In genomic region chr5:148935871-148936270, GRCm38 (mm10) we compare ENCODE assay signal across 24 mouse cellular contexts. TPM values are rescaled to one million over a fixed set of nuclear protein-coding genes. Genes with fewer than 3 reads are reported as not detected.
DNase-seq lines count a peak whose midpoint lies in the region; ATAC-seq and TF ChIP-seq lines count a peak whose summit lies in the region.
"Had no signal": no experiment of that assay in that cellular context is flagged by ENCODE, and none has a peak within 500 bp of the region (broad histone marks: within the 10 kb centered on the region; RNA-seq: fewer than 3 reads in every experiment).

No protein-coding gene starts in this region.

- H3K4me2 ChIP-seq in heart, embryonic 12.5 days, result no peak overlapping the region
- no peak overlapping the region for H3K4me2 ChIP-seq in midbrain, embryonic 14.5 days (ENCODE audit: low read length)
- no peak overlapping the region for H3K4me2 ChIP-seq in limb, embryonic 15.5 days
- H3K4me2 ChIP-seq in liver, postnatal 0 days (ENCODE audit: low read depth, low read length), result no peak overlapping the region
- no peak overlapping the region for H3K4me2 ChIP-seq in hindbrain, embryonic 11.5 days (replicated peaks; ENCODE audit: low read depth, low read length)
- H3K4me2 ChIP-seq: embryonic facial prominence, embryonic 12.5 days; forebrain, embryonic 15.5 days; midbrain, embryonic 11.5 days; neural tube, embryonic 15.5 days had no signal

- ATAC-seq in heart, embryonic 12.5 days (ENCODE audit: insufficient number of reproducible peaks, low FRiP score), result no peak
- no peak for ATAC-seq in midbrain, embryonic 14.5 days (ENCODE audit: low FRiP score, low TSS enrichment)
- no peak for ATAC-seq in limb, embryonic 15.5 days (ENCODE audit: insufficient number of reproducible peaks, low FRiP score, low TSS enrichment, low read depth)
- peak; percentile 7; the same call in 1 of the 2 replicates for ATAC-seq in liver, postnatal 0 days
- no peak for ATAC-seq in hindbrain, embryonic 11.5 days (ENCODE audit: low FRiP score)
- ATAC-seq: forebrain, embryonic 15.5 days; hindbrain, postnatal 0 days had no signal

- no peak overlapping the region for H3K9ac ChIP-seq in heart, embryonic 12.5 days
- no peak overlapping the region for H3K9ac ChIP-seq in midbrain, embryonic 14.5 days (replicated peaks; ENCODE audit: low read length)
- H3K9ac ChIP-seq in limb, embryonic 15.5 days, result no peak overlapping the region
- no peak overlapping the region for H3K9ac ChIP-seq in liver, postnatal 0 days (replicated peaks)
- no peak overlapping the region for H3K9ac ChIP-seq in hindbrain, embryonic 11.5 days (ENCODE audit: low read depth, low read length)
- H3K9ac ChIP-seq: embryonic facial prominence, embryonic 12.5 days; forebrain, embryonic 15.5 days; neural tube, embryonic 15.5 days had no signal

- WGBS in heart, embryonic 10.5 days, result 76% methylated on average over 6 of the region's 6 CpGs
- 74% methylated on average over 6 of the region's 6 CpGs for WGBS in heart, embryonic 12.5 days
- 87% methylated on average over 6 of the region's 6 CpGs for WGBS in midbrain, embryonic 10.5 days
- 90% methylated on average over 6 of the region's 6 CpGs for WGBS in midbrain, embryonic 14.5 days
- 74% methylated on average over 6 of the region's 6 CpGs for WGBS in limb, embryonic 15.5 days
- 59% methylated on average over 6 of the region's 6 CpGs for WGBS in liver, postnatal 0 days (ENCODE audit: insufficient replicate concordance)
- 84% methylated on average over 6 of the region's 6 CpGs for WGBS in hindbrain, embryonic 11.5 days

- H3K27ac ChIP-seq in heart, embryonic 10.5 days, result peak overlapping the region; percentile 56; the same call in 1 of the 2 replicates
- no peak overlapping the region for H3K27ac ChIP-seq in heart, embryonic 12.5 days (ENCODE audit: poor library complexity, severe bottlenecking)
- H3K27ac ChIP-seq in midbrain, embryonic 10.5 days (replicated peaks), result 0 out of 2 replicates have a peak overlapping the region, but pooled peaks have one; percentile 35
- no peak overlapping the region for H3K27ac ChIP-seq in midbrain, embryonic 14.5 days (replicated peaks; ENCODE audit: low read depth, low read length)
- peak overlapping the region; percentile 38; the same call in 1 of the 2 replicates for H3K27ac ChIP-seq in limb, embryonic 15.5 days
- peak overlapping the region; percentile 55; the same call in 1 of the 2 replicates for H3K27ac ChIP-seq in liver, postnatal 0 days (ENCODE audit: low read depth)
- H3K27ac ChIP-seq in hindbrain, embryonic 11.5 days (ENCODE audit: low read depth, low read length), result no peak overlapping the region
- H3K27ac ChIP-seq: forebrain, embryonic 15.5 days; heart, adult 2 months; hindbrain, postnatal 0 days; neural tube, embryonic 15.5 days had no signal

- DNase-seq in heart, embryonic 10.5 days (ENCODE audit: low spot score), result no peak
- no peak for DNase-seq in midbrain, embryonic 10.5 days (ENCODE audit: low spot score)
- DNase-seq in midbrain, embryonic 14.5 days, result no peak
- no peak for DNase-seq in liver, postnatal 0 days
- no peak for DNase-seq in thymus, postnatal 14 days
- no peak for DNase-seq in hindbrain, embryonic 11.5 days (ENCODE audit: low spot score)
- DNase-seq: adrenal gland, adult 2 months; cerebellum, adult 11-12 months; cerebellum, postnatal 14 days; gastrocnemius, postnatal 36 days; heart, adult 2 months; lung, adult 18-20 months; right cerebral cortex, adult 18-20 months; right cerebral cortex, postnatal 4 days; thymus, postnatal 25 days had no signal

- peaks cover 9% of the 10 kb centered on the region for H3K4me1 ChIP-seq in heart, embryonic 10.5 days
- 0 out of 2 replicates have a peak, but pooled peaks cover 2% of the 10 kb centered on the region for H3K4me1 ChIP-seq in heart, embryonic 12.5 days (replicated peaks)
- H3K4me1 ChIP-seq in midbrain, embryonic 10.5 days, result peaks cover 16% of the 10 kb centered on the region
- no peaks in the 10 kb centered on the region for H3K4me1 ChIP-seq in midbrain, embryonic 14.5 days (ENCODE audit: control insufficient read depth, insufficient read depth, low read length)
- peaks cover 15% of the 10 kb centered on the region for H3K4me1 ChIP-seq in limb, embryonic 15.5 days
- peaks cover 11% of the 10 kb centered on the region for H3K4me1 ChIP-seq in liver, postnatal 0 days (ENCODE audit: insufficient read depth)
- H3K4me1 ChIP-seq in hindbrain, embryonic 11.5 days (replicated peaks; ENCODE audit: control insufficient read depth, insufficient read depth, low read length), result no peaks in the 10 kb centered on the region
- H3K4me1 ChIP-seq: forebrain, embryonic 15.5 days had no signal

- TF ChIP-seq CTCF in liver, postnatal 0 days (IDR thresholded peaks at IDR 0.05; ENCODE audit: low read depth), result no peak

- no peak for TF ChIP-seq EP300 in liver, postnatal 0 days (IDR thresholded peaks at IDR 0.05; ENCODE audit: low read depth)

- H3K9me3 ChIP-seq in heart, embryonic 10.5 days, result no peaks in the 10 kb centered on the region
- H3K9me3 ChIP-seq in heart, embryonic 12.5 days (replicated peaks), result peaks cover 12% of the 10 kb centered on the region; the same call in 1 of the 2 replicates
- H3K9me3 ChIP-seq in midbrain, embryonic 10.5 days (replicated peaks), result no peaks in the 10 kb centered on the region; the same call in 1 of the 2 replicates
- H3K9me3 ChIP-seq in midbrain, embryonic 14.5 days (ENCODE audit: control insufficient read depth, low read length), result no peaks in the 10 kb centered on the region
- H3K9me3 ChIP-seq in limb, embryonic 15.5 days, result no peaks in the 10 kb centered on the region
- H3K9me3 ChIP-seq in liver, postnatal 0 days (ENCODE audit: low read length), result no peaks in the 10 kb centered on the region
- H3K9me3 ChIP-seq in hindbrain, embryonic 11.5 days (ENCODE audit: control insufficient read depth, low read length), result no peaks in the 10 kb centered on the region
- H3K9me3 ChIP-seq: forebrain, embryonic 15.5 days; neural tube, embryonic 15.5 days had no signal

- H3K27me3 ChIP-seq in heart, embryonic 10.5 days (ENCODE audit: insufficient read depth, poor library complexity, severe bottlenecking), result no peaks in the 10 kb centered on the region
- no peaks in the 10 kb centered on the region for H3K27me3 ChIP-seq in heart, embryonic 12.5 days (replicated peaks)
- no peaks in the 10 kb centered on the region for H3K27me3 ChIP-seq in midbrain, embryonic 10.5 days (ENCODE audit: low read depth, poor library complexity, severe bottlenecking)
- no peaks in the 10 kb centered on the region for H3K27me3 ChIP-seq in midbrain, embryonic 14.5 days (ENCODE audit: control insufficient read depth, insufficient read depth, low read length)
- H3K27me3 ChIP-seq in limb, embryonic 15.5 days, result no peaks in the 10 kb centered on the region
- no peaks in the 10 kb centered on the region for H3K27me3 ChIP-seq in liver, postnatal 0 days (ENCODE audit: insufficient read depth, low read length)
- no peaks in the 10 kb centered on the region for H3K27me3 ChIP-seq in hindbrain, embryonic 11.5 days (ENCODE audit: control insufficient read depth, insufficient read depth, low read length)
- H3K27me3 ChIP-seq: embryonic facial prominence, embryonic 12.5 days; forebrain, embryonic 15.5 days; neural tube, embryonic 15.5 days had no signal

- no peaks in the 10 kb centered on the region for H3K36me3 ChIP-seq in heart, embryonic 10.5 days
- H3K36me3 ChIP-seq in heart, embryonic 12.5 days, result no peaks in the 10 kb centered on the region
- no peaks in the 10 kb centered on the region for H3K36me3 ChIP-seq in midbrain, embryonic 10.5 days
- no peaks in the 10 kb centered on the region for H3K36me3 ChIP-seq in midbrain, embryonic 14.5 days (ENCODE audit: control insufficient read depth, insufficient read depth, low read length)
- H3K36me3 ChIP-seq in limb, embryonic 15.5 days, result no peaks in the 10 kb centered on the region
- no peaks in the 10 kb centered on the region for H3K36me3 ChIP-seq in liver, postnatal 0 days (replicated peaks; ENCODE audit: insufficient read depth, low read length)
- no peaks in the 10 kb centered on the region for H3K36me3 ChIP-seq in hindbrain, embryonic 11.5 days (ENCODE audit: control insufficient read depth, insufficient read depth, low read length)
- H3K36me3 ChIP-seq: embryonic facial prominence, embryonic 12.5 days; forebrain, embryonic 15.5 days; neural tube, embryonic 15.5 days had no signal

- no peak overlapping the region for H3K4me3 ChIP-seq in heart, embryonic 10.5 days
- H3K4me3 ChIP-seq in heart, embryonic 12.5 days, result no peak overlapping the region
- no peak overlapping the region for H3K4me3 ChIP-seq in midbrain, embryonic 10.5 days
- no peak overlapping the region for H3K4me3 ChIP-seq in midbrain, embryonic 14.5 days (replicated peaks; ENCODE audit: low read depth, low read length)
- no peak overlapping the region for H3K4me3 ChIP-seq in limb, embryonic 15.5 days
- H3K4me3 ChIP-seq in liver, postnatal 0 days (ENCODE audit: low read depth, low read length), result no peak overlapping the region
- H3K4me3 ChIP-seq in hindbrain, embryonic 11.5 days (ENCODE audit: low read depth, low read length), result no peak overlapping the region
- H3K4me3 ChIP-seq: embryonic facial prominence, embryonic 12.5 days; forebrain, embryonic 15.5 days; heart, adult 2 months; neural tube, embryonic 15.5 days had no signal

RNA-seq across cellular contexts. Expression of gene Katnal1, which starts 6.8 kb away (rescaled TPM):
- 17.5 and 19.5 TPM in 2 replicates for polyA plus RNA-seq in heart, embryonic 10.5 days (2016; fragmentation: Nextera tagmentation; extraction: Ambion mirVana)
- polyA plus RNA-seq in heart, embryonic 12.5 days (2016; fragmentation: Nextera tagmentation; extraction: Ambion mirVana), result 17.1 and 19.2 TPM in 2 replicates
- polyA plus RNA-seq in midbrain, embryonic 10.5 days (2016; fragmentation: Nextera tagmentation; extraction: Ambion mirVana), result 24.2 and 29.5 TPM in 2 replicates
- 30.9 and 42.8 TPM in 2 replicates for polyA plus RNA-seq in midbrain, embryonic 14.5 days (2014; fragmentation: Nextera tagmentation; extraction: Ambion mirVana)
- polyA plus RNA-seq in limb, embryonic 15.5 days (2015; fragmentation: Nextera tagmentation; extraction: Ambion mirVana), result 12.9 and 13.4 TPM in 2 replicates
- 4.3 and 4.8 TPM in 2 replicates for polyA plus RNA-seq in liver, postnatal 0 days (2015; fragmentation: Nextera tagmentation; extraction: Ambion mirVana)
- polyA plus RNA-seq in hindbrain, embryonic 11.5 days (2014; fragmentation: Nextera tagmentation; extraction: Ambion mirVana), result 32.1 and 37.0 TPM in 2 replicates

RNA-seq across cellular contexts. Expression of gene Gm42791, which starts 59.1 kb away (rescaled TPM):
- 0.57 and 2.6 TPM in 2 replicates for polyA plus RNA-seq in heart, embryonic 10.5 days (2016; fragmentation: Nextera tagmentation; extraction: Ambion mirVana)
- polyA plus RNA-seq in heart, embryonic 12.5 days (2016; fragmentation: Nextera tagmentation; extraction: Ambion mirVana), result 0.45 TPM in 1 of 2 replicates, not detected in the other
- 2.0 TPM in 1 of 2 replicates, not detected in the other for polyA plus RNA-seq in midbrain, embryonic 10.5 days (2016; fragmentation: Nextera tagmentation; extraction: Ambion mirVana)
- polyA plus RNA-seq in midbrain, embryonic 14.5 days (2014; fragmentation: Nextera tagmentation; extraction: Ambion mirVana), result not detected in 2 replicates
- 1.2 and 3.7 TPM in 2 replicates for polyA plus RNA-seq in limb, embryonic 15.5 days (2015; fragmentation: Nextera tagmentation; extraction: Ambion mirVana)
- 0.42 TPM in 1 of 2 replicates, not detected in the other for polyA plus RNA-seq in liver, postnatal 0 days (2015; fragmentation: Nextera tagmentation; extraction: Ambion mirVana)
- polyA plus RNA-seq in hindbrain, embryonic 11.5 days (2014; fragmentation: Nextera tagmentation; extraction: Ambion mirVana), result not detected in 2 replicates
- polyA plus RNA-seq: adrenal gland, adult 2 months; heart, adult 2 months; heart, embryonic 16.5 days; stomach, embryonic 14.5 days had no signal

Comparison
In these comparisons a context has a peak if more than half of its experiments do, and no peak if none do; other contexts are left out.
1. H3K27ac ChIP-seq: peak in heart, embryonic 10.5 days (single experiment), midbrain, embryonic 10.5 days (single experiment), limb, embryonic 15.5 days (single experiment) and liver, postnatal 0 days (single experiment); none in heart, embryonic 12.5 days (single experiment), midbrain, embryonic 14.5 days (single experiment) and hindbrain, embryonic 11.5 days (single experiment).